Mouse (Mus musculus) spleen, postnatal 4 days (tissue): Measurements from ENCODE around the gene Cisd3.
A peak's percentile ranks its signal among the peaks of the same experiment; 100 is the strongest.
"Not testable (repeated sequence)": the region's sequence is repeated elsewhere in the genome, so short reads cannot be mapped to it uniquely, and the experiment has no call there.

Experiments used
- DNase-seq, 2 experiments: peaks; one replicate each; pipeline ENCODE4 v3.0.0; 2022; ENCODE audit warnings: low spot score in 2 of 2

Gene Cisd3

GRCm38 (mm10) chr11:97685613-97686321, at the start of gene Cisd3:
Gene Cisd3 (plus strand): TSS chr11:97685826.
- DNase-seq: peak; percentile 78 to 90

- DNase-seq: no peak
Measured at GRCm38 (mm10) chr11:97641668-97642067, 44.0 kb upstream of the Cisd3 start.

- DNase-seq: no peak
Measured at GRCm38 (mm10) chr11:97642746-97643145, 42.9 kb upstream of the Cisd3 start.

GRCm38 (mm10) chr11:97643380-97644055, 42.1 kb upstream of the Cisd3 start:
- DNase-seq: no peak

GRCm38 (mm10) chr11:97644834-97645233, 40.8 kb upstream of the Cisd3 start:
- DNase-seq: peak; percentile 48 to 78

- not testable (repeated sequence) for DNase-seq
Measured at GRCm38 (mm10) chr11:97648541-97648940, 37.1 kb upstream of the Cisd3 start.

- no peak for DNase-seq
Measured at GRCm38 (mm10) chr11:97650341-97650740, 35.3 kb upstream of the Cisd3 start.

- not testable (repeated sequence) for DNase-seq
Measured at GRCm38 (mm10) chr11:97653376-97653775, 32.2 kb upstream of the Cisd3 start.

- no peak for DNase-seq
Measured at GRCm38 (mm10) chr11:97654210-97654609, 31.4 kb upstream of the Cisd3 start.

- DNase-seq: no peak
Measured at GRCm38 (mm10) chr11:97656269-97656971, 29.2 kb upstream of the Cisd3 start.

GRCm38 (mm10) chr11:97657184-97657945, 28.3 kb upstream of the Cisd3 start:
- DNase-seq: no peak

- DNase-seq: not testable (repeated sequence)
Measured at GRCm38 (mm10) chr11:97657967-97658366, 27.7 kb upstream of the Cisd3 start.

- peak in 1 of 2 experiments; percentile 59 for DNase-seq
Measured at GRCm38 (mm10) chr11:97658751-97659266, 26.8 kb upstream of the Cisd3 start.

- peak; percentile 51 to 72 for DNase-seq
Measured at GRCm38 (mm10) chr11:97659267-97659989, 26.2 kb upstream of the Cisd3 start.

- peak; percentile 65 to 81 for DNase-seq
Measured at GRCm38 (mm10) chr11:97659990-97660714, 25.5 kb upstream of the Cisd3 start.

GRCm38 (mm10) chr11:97660734-97661647, 24.6 kb upstream of the Cisd3 start:
- peak in 1 of 2 experiments; percentile 58 for DNase-seq

GRCm38 (mm10) chr11:97661648-97662133, 23.9 kb upstream of the Cisd3 start:
- peak in 1 of 2 experiments; percentile 73 for DNase-seq

GRCm38 (mm10) chr11:97662207-97662892, 23.3 kb upstream of the Cisd3 start:
- peak in 1 of 2 experiments; percentile 65 for DNase-seq
